19 mouse cellular contexts compared by ENCODE assay signal in genomic region chr7:95864233-95864632, GRCm38 (mm10).
A peak's percentile ranks its signal among the peaks of the same experiment; 100 is the strongest.
DNase-seq lines count a peak whose midpoint lies in the region; ATAC-seq and TF ChIP-seq lines count a peak whose summit lies in the region.
"Had no signal": no experiment of that assay in that cellular context is flagged by ENCODE, and none has a peak within 500 bp of the region (broad histone marks: within the 10 kb centered on the region; RNA-seq: fewer than 3 reads in every experiment).

No protein-coding gene starts in this region.

- no peaks in the 10 kb centered on the region for H3K9me3 ChIP-seq in forebrain, embryonic 13.5 days (replicated peaks)
- H3K9me3 ChIP-seq: embryonic facial prominence, embryonic 15.5 days; hindbrain, embryonic 12.5 days; stomach, embryonic 15.5 days had no signal

- 39% methylated on average over 3 of the region's 3 CpGs for WGBS in heart, adult 2 months
- WGBS in forebrain, embryonic 13.5 days: 49% methylated on average over 3 of the region's 3 CpGs

- H3K27me3 ChIP-seq in heart, adult 2 months (ENCODE audit: control insufficient read depth, insufficient read depth, low read length): no peaks in the 10 kb centered on the region
- H3K27me3 ChIP-seq in forebrain, embryonic 13.5 days: no peaks in the 10 kb centered on the region
- H3K27me3 ChIP-seq: embryonic facial prominence, embryonic 15.5 days; hindbrain, embryonic 12.5 days; megakaryocyte, embryonic 14.5 days; stomach, embryonic 15.5 days had no signal

- H3K4me1 ChIP-seq in heart, adult 2 months (ENCODE audit: control insufficient read depth, insufficient read depth, low read length): no peaks in the 10 kb centered on the region
- no peaks in the 10 kb centered on the region for H3K4me1 ChIP-seq in forebrain, embryonic 13.5 days
- H3K4me1 ChIP-seq: embryonic facial prominence, embryonic 15.5 days; hindbrain, embryonic 12.5 days; megakaryocyte, embryonic 14.5 days; stomach, embryonic 15.5 days had no signal

- no peak for TF ChIP-seq POLR2A in heart, adult 2 months (IDR thresholded peaks at IDR 0.05; ENCODE audit: insufficient read depth, low read depth, low read length)

- peak; percentile 51 for TF ChIP-seq CTCF in heart, adult 2 months (IDR thresholded peaks at IDR 0.05)
- TF ChIP-seq CTCF in left cerebral cortex, adult 2 months (IDR thresholded peaks at IDR 0.05): peak; percentile 35

- H3K9ac ChIP-seq in heart, adult 2 months (ENCODE audit: low read depth, low read length): no peak overlapping the region
- H3K9ac ChIP-seq in forebrain, embryonic 13.5 days: no peak overlapping the region
- H3K9ac ChIP-seq: embryonic facial prominence, embryonic 15.5 days; forebrain, postnatal 0 days; hindbrain, embryonic 12.5 days; stomach, embryonic 15.5 days had no signal

- no peak overlapping the region for H3K27ac ChIP-seq in heart, adult 2 months
- no peak overlapping the region for H3K27ac ChIP-seq in left cerebral cortex, adult 2 months
- no peak overlapping the region for H3K27ac ChIP-seq in forebrain, embryonic 13.5 days
- H3K27ac ChIP-seq: embryonic facial prominence, embryonic 15.5 days; hindbrain, embryonic 12.5 days; stomach, embryonic 15.5 days had no signal

- H3K4me2 ChIP-seq in forebrain, embryonic 13.5 days: no peak overlapping the region
- H3K4me2 ChIP-seq: embryonic facial prominence, embryonic 15.5 days; hindbrain, embryonic 12.5 days; liver, embryonic 11.5 days; stomach, embryonic 15.5 days had no signal

- intact Hi-C loops in heart, adult 2 months (cut with DNase I): loop anchor here (5.0 to 10.0 kb wide), 2 partner anchors 691 to 1053 kb away; no protein-coding TSS in a partner anchor
- intact Hi-C loops in heart, postnatal 36 days (cut with DNase I): loop anchor here (10.0 kb wide), 3 partner anchors 291 to 1051 kb away; no protein-coding TSS in a partner anchor
- intact Hi-C loops in left cerebral cortex, adult 2 months (cut with DNase I): loop anchor here (10.0 kb wide), 2 partner anchors 351 to 1509 kb away; no protein-coding TSS in a partner anchor
- intact Hi-C loops in left cerebral cortex, postnatal 14 days (cut with DNase I): no loop called here
- intact Hi-C loops in left cerebral cortex, postnatal 25 days (cut with DNase I): no loop called here

- H3K79me2 ChIP-seq in heart, adult 2 months (replicated peaks; ENCODE audit: control insufficient read depth, insufficient read depth, low read length): no peaks in the 10 kb centered on the region

- no peak for ATAC-seq in forebrain, embryonic 13.5 days
- ATAC-seq: forebrain, postnatal 0 days had no signal

- no peak for TF ChIP-seq EP300 in heart, adult 2 months (IDR thresholded peaks at IDR 0.05; ENCODE audit: insufficient read depth, low read depth, low read length)

- DNase-seq in heart, adult 2 months: no peak
- no peak for DNase-seq in heart, postnatal 36 days
- no peak for DNase-seq in left cerebral cortex, adult 2 months (ENCODE audit: extremely low spot score in 1 of 2, low spot score in 2 of 2)
- DNase-seq in left cerebral cortex, postnatal 14 days (ENCODE audit: low spot score in 2 of 2): no peak
- peak; percentile 5 for DNase-seq in NIH3T3 (ENCODE audit: low read depth)
- DNase-seq in brain, adult 2 months (ENCODE audit: low read depth, low spot score): peak; percentile 35
- DNase-seq in left cerebral cortex, postnatal 25 days (ENCODE audit: low spot score in 2 of 2): no peak
- DNase-seq: cerebellum, adult 9-10 months; forebrain, postnatal 0 days; kidney, adult 18-20 months; midbrain, embryonic 14.5 days; thymus, adult 2 months had no signal

- H3K36me3 ChIP-seq in heart, adult 2 months (ENCODE audit: control insufficient read depth, insufficient read depth, low read length): no peaks in the 10 kb centered on the region
- no peaks in the 10 kb centered on the region for H3K36me3 ChIP-seq in forebrain, embryonic 13.5 days (ENCODE audit: poor library complexity, severe bottlenecking)
- H3K36me3 ChIP-seq: embryonic facial prominence, embryonic 15.5 days; hindbrain, embryonic 12.5 days; stomach, embryonic 15.5 days had no signal

- H3K4me3 ChIP-seq in heart, adult 2 months: no peak overlapping the region
- H3K4me3 ChIP-seq in left cerebral cortex, adult 2 months: no peak overlapping the region
- H3K4me3 ChIP-seq in forebrain, embryonic 13.5 days: no peak overlapping the region
- H3K4me3 ChIP-seq: embryonic facial prominence, embryonic 15.5 days; hindbrain, embryonic 12.5 days; megakaryocyte, embryonic 14.5 days; myocyte; stomach, embryonic 15.5 days had no signal

Comparison
In these comparisons a context has a peak if more than half of its experiments do, and no peak if none do; other contexts are left out.
1. intact Hi-C loops: an anchor here in heart, adult 2 months (5.0 to 10.0 kb wide), heart, postnatal 36 days (10.0 kb wide) and left cerebral cortex, adult 2 months (10.0 kb wide); none called in left cerebral cortex, postnatal 14 days and left cerebral cortex, postnatal 25 days.
2. DNase-seq: peak in NIH3T3 (single experiment) and brain, adult 2 months (single experiment); none in heart, adult 2 months (0 of 2), heart, postnatal 36 days (0 of 2), left cerebral cortex, adult 2 months (0 of 2), left cerebral cortex, postnatal 14 days (0 of 2) and left cerebral cortex, postnatal 25 days (0 of 2).